Mouse (Mus musculus) limb, embryonic 13.5 days (tissue): ENCODE data around the gene Gorasp2. TPM values are rescaled to one million over a fixed set of nuclear protein-coding genes. Genes with fewer than 3 reads are reported as not detected.

Experiments
- ATAC-seq: fragments of 200-750 bp; cut with Nextera tagmentation; 2 replicates; pipeline ENCODE4 v1.8.0; 2017; ENCODE audit warnings: low read depth, moderate number of reproducible peaks, moderate TSS enrichment; ENCODE audit not compliant: low FRiP score
- H3K27ac ChIP-seq: fragments of 300-500 bp; sonication (generic); 2 replicates; pipeline ENCODE4 v1.5.1; 2015; ENCODE audit warnings: inconsistent platforms, mild to moderate bottlenecking, moderate library complexity
- H3K27me3 ChIP-seq: fragments of 300-500 bp; sonication (generic); 2 replicates; pipeline ENCODE4 v1.6.1; 2015; ENCODE audit warnings: mild to moderate bottlenecking, inconsistent platforms
- H3K36me3 ChIP-seq: fragments of 300-500 bp; sonication (generic); 2 replicates; pipeline ENCODE4 v1.6.1; 2015; ENCODE audit warnings: inconsistent platforms, mild to moderate bottlenecking, moderate library complexity
- H3K4me1 ChIP-seq: fragments of 300-500 bp; sonication (generic); 2 replicates; pipeline ENCODE4 v1.6.1; 2015; ENCODE audit warnings: inconsistent platforms
- H3K4me2 ChIP-seq: fragments of 300-500 bp; sonication (generic); replicated peaks from 2 replicates; pipeline ENCODE4 v1.6.1; 2015; ENCODE audit warnings: inconsistent platforms, mild to moderate bottlenecking, moderate library complexity
- H3K4me3 ChIP-seq: fragments of 300-500 bp; sonication (generic); 2 replicates; pipeline ENCODE4 v1.5.1; 2015; ENCODE audit warnings: moderate library complexity, mild to moderate bottlenecking, inconsistent platforms
- H3K9ac ChIP-seq: fragments of 300-500 bp; sonication (generic); 2 replicates; pipeline ENCODE4 v1.6.1; 2015; ENCODE audit warnings: mild to moderate bottlenecking, inconsistent platforms
- H3K9me3 ChIP-seq: fragments of 300-500 bp; sonication (generic); 2 replicates; pipeline ENCODE4 v1.6.1; 2016; ENCODE audit warnings: inconsistent platforms
- WGBS: fragments of 180-500 bp; shearing (Covaris S2); methylation state at CpG from one replicate; pipeline ENCODE4 v1.1.7; 2015; 5-methylcytosine and 5-hydroxymethylcytosine counted together
- polyA plus RNA-seq: library from polyadenylated mRNA; unstranded; fragments of >200 nt; fragmentation: Nextera tagmentation; extraction: Ambion mirVana; gene quantifications from 2 replicates; pipeline ENCODE4 v1.2.1, GENCODE M21; 2015

The Gorasp2 gene
- polyA plus RNA-seq, 1 experiment from 2014 or later = 170 TPM

GRCm38 (mm10) chr2:70702403-70702802 is 41.0 kb downstream of the Gorasp2 start:
- no peak overlapping the region for H3K27ac ChIP-seq
- H3K4me2 ChIP-seq = no peak overlapping the region
- H3K9me3 ChIP-seq = 0 out of 2 replicates have a peak, but pooled peaks cover 7% of the 10 kb centered on the region
- peaks cover 26% of the 10 kb centered on the region for H3K4me1 ChIP-seq
- WGBS = 33% methylated on average over 5 of the region's 5 CpGs
- no peaks in the 10 kb centered on the region for H3K36me3 ChIP-seq
- no peak overlapping the region for H3K4me3 ChIP-seq
- H3K9ac ChIP-seq = no peak overlapping the region
- no peaks in the 10 kb centered on the region for H3K27me3 ChIP-seq
- ATAC-seq = no peak

DNA sequence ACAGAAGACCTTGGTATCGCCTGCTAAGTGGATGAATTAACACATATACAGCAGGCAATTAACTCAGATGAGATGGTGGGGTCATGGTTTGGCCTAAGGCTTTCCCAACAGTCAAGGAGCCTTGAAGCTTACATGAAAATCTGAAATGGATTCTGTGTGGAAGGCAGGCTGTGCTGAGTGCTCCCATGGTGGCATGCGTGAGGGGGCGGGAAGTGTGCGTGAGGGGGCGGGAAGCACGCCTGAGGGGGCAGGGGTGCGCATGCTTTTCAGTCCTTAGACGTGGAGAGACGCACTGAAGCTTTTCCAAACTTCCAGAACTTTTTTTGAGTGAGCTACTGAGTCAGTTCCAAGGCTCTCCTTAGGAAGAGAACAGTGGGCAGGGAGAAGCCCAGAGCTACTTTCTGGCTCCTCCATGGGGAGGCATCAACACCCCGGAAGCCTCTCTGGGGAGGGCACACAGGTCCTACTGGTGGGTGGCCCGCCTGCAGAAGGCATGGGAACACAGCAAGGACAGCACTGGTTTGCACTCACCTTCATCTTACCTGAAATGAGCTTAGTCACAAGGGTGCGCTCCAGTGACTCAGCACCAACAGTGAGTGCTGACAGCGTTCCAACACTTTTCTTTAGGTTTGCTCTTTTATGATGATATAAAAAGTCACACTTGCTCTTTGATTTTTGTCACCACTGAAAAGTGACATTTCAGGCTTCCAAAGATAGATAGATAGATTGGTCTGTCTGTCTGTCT is 47.8 kb downstream of the Gorasp2 start:
- no peaks in the 10 kb centered on the region for H3K27me3 ChIP-seq
- no peak overlapping the region for H3K27ac ChIP-seq
- H3K4me3 ChIP-seq = no peak overlapping the region
- peaks cover 23% of the 10 kb centered on the region for H3K4me1 ChIP-seq
- no peak overlapping the region for H3K9ac ChIP-seq
- no peak for ATAC-seq
- 77% methylated on average over 13 of the region's 13 CpGs for WGBS
- no peak overlapping the region for H3K4me2 ChIP-seq
- peaks cover 42% of the 10 kb centered on the region for H3K36me3 ChIP-seq
- no peaks in the 10 kb centered on the region for H3K9me3 ChIP-seq

DNA sequence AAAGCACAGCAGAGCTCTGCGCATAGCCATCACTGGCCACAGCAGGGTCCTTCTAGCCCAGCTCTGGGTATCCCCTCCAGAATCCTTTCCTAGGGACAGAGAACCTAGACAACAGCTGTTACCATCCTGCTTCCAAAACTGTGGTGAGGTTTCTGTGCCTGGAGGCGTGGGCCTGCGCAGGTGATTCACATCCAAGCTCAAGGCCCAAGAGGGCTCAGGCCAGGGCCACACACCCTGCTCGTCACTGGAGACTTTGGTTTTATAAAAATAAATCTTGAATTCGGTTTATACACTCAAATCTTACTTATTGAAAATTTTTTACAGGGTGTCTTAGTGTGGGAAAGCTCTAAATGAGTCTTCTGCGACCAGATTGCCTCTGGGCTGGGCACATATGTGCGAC is 48.9 kb downstream of the Gorasp2 start:
- ATAC-seq = no peak
- no peaks in the 10 kb centered on the region for H3K9me3 ChIP-seq
- no peak overlapping the region for H3K9ac ChIP-seq
- H3K4me3 ChIP-seq = no peak overlapping the region
- no peak overlapping the region for H3K4me2 ChIP-seq
- no peak overlapping the region for H3K27ac ChIP-seq
- H3K27me3 ChIP-seq = no peaks in the 10 kb centered on the region
- H3K36me3 ChIP-seq = peaks cover 52% of the 10 kb centered on the region
- H3K4me1 ChIP-seq = peaks cover 17% of the 10 kb centered on the region
- WGBS = 92% methylated on average over 7 of the region's 7 CpGs

- Histone ChIP-seq H3K27me3 (no peaks in the 10 kb centered on the region), H3K4me2 (no peak overlapping the region), H3K27ac (no peak overlapping the region), H3K9me3 (no peaks in the 10 kb centered on the region), H3K4me3 (no peak overlapping the region), H3K36me3 (peaks cover 58% of the 10 kb centered on the region), H3K9ac (no peak overlapping the region), H3K4me1 (peaks cover 17% of the 10 kb centered on the region)
- WGBS = 94% methylated on average over 4 of the region's 4 CpGs
- ATAC-seq = no peak
Observed at GRCm38 (mm10) chr2:70710878-70711277, 49.5 kb downstream of the Gorasp2 start.

DNA sequence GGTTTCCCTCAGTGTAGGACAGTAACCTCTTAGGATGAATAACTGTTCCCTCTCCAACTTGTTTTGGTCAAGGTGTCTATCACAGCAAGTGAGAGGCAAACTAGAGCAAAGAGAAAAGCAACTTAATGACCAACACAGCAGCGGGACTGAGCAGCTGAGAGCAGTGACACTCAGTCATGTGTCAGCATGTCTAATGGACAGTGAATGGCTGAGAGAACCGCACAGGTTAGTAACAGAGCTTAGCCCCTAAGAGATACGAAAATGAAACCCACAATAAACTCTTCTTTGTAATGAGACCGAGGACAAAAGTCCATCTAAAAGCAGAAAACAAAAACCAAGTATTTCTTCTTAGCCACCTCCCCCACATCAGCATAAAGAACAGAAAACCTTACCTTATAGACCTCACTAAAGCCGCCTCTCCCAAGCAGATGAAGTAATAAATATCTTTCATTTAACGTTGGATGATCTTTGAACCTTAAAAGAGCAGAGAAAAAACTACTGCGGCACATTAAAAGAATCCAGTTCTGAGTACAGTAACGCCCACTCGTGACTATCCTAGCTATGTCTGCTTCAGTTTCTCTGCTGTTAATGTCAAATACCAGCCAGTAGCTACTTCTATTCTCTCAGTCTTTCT is 62.4 kb downstream of the Gorasp2 start:
- Histone ChIP-seq H3K4me3 (no peak overlapping the region), H3K36me3 (peaks cover 50% of the 10 kb centered on the region), H3K9me3 (no peaks in the 10 kb centered on the region), H3K4me2 (no peak overlapping the region), H3K27ac (no peak overlapping the region), H3K9ac (no peak overlapping the region), H3K27me3 (no peaks in the 10 kb centered on the region), H3K4me1 (no peaks in the 10 kb centered on the region)
- ATAC-seq = no peak
- 90% methylated on average over 9 of the region's 9 CpGs for WGBS

- Histone ChIP-seq H3K9me3 (no peaks in the 10 kb centered on the region), H3K36me3 (peaks cover 30% of the 10 kb centered on the region), H3K27me3 (no peaks in the 10 kb centered on the region), H3K4me2 (no peak overlapping the region), H3K4me3 (no peak overlapping the region), H3K27ac (no peak overlapping the region), H3K9ac (no peak overlapping the region), H3K4me1 (no peaks in the 10 kb centered on the region)
- no peak for ATAC-seq
- 86% methylated on average over 2 of the region's 2 CpGs for WGBS
Observed at GRCm38 (mm10) chr2:70727089-70727488, 65.7 kb downstream of the Gorasp2 start.

DNA sequence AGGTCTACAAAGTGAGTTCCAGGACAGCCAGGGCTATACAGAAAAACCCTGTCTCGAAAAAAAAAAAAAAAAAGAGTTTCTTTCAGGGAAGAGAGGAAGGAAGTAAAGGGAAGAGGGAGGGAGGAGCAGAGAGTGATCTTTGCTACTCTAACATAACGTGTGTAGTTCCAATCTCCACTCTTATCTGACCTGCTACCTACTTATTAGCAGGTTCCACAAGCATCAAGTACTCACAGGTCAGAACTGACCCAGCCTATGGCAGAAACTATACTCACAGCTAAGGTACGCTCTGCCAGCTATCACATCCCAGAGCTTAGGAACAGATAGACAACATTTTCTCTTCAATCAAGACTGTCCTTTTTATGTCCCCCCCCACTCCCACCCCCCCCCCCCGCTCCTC is 74.2 kb downstream of the Gorasp2 start:
- Histone ChIP-seq H3K4me2 (no peak overlapping the region), H3K9me3 (no peaks in the 10 kb centered on the region), H3K36me3 (peaks cover 54% of the 10 kb centered on the region), H3K27me3 (no peaks in the 10 kb centered on the region), H3K4me1 (no peaks in the 10 kb centered on the region), H3K4me3 (no peak overlapping the region), H3K9ac (no peak overlapping the region), H3K27ac (no peak overlapping the region)
- 88% methylated on average over 4 of the region's 4 CpGs for WGBS
- no peak for ATAC-seq

GRCm38 (mm10) chr2:70736008-70736407 is 74.6 kb downstream of the Gorasp2 start:
- H3K27ac ChIP-seq = no peak overlapping the region
- 79% methylated on average over 5 of the region's 5 CpGs for WGBS
- no peaks in the 10 kb centered on the region for H3K27me3 ChIP-seq
- H3K4me2 ChIP-seq = no peak overlapping the region
- no peak for ATAC-seq
- no peak overlapping the region for H3K4me3 ChIP-seq
- H3K9ac ChIP-seq = no peak overlapping the region
- no peaks in the 10 kb centered on the region for H3K4me1 ChIP-seq
- H3K9me3 ChIP-seq = no peaks in the 10 kb centered on the region
- H3K36me3 ChIP-seq = peaks cover 57% of the 10 kb centered on the region

DNA sequence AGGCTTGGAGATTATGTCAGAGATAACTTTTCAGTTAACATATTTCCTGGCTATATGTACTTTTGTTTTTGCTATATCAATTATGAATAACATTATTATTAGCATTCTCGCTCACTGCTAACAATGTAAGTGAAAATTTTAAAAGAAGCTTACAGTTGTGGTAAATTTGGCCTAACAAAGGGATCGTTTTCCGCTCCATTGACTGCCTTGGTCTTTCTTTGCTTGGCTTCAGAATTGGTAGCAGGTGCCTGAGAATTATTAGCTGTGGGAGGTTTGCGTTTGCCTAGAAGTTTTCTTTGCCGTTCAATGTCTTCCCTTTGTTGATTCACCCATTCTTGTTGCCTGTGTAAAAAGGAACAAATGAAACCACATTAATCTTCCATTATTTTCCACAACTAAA is 80.5 kb downstream of the Gorasp2 start:
- Histone ChIP-seq H3K4me2 (no peak overlapping the region), H3K27ac (no peak overlapping the region), H3K9me3 (no peaks in the 10 kb centered on the region), H3K27me3 (no peaks in the 10 kb centered on the region), H3K4me1 (no peaks in the 10 kb centered on the region), H3K4me3 (no peak overlapping the region), H3K9ac (no peak overlapping the region), H3K36me3 (peaks cover 60% of the 10 kb centered on the region)
- 89% methylated on average over 5 of the region's 5 CpGs for WGBS
- ATAC-seq = no peak

GRCm38 (mm10) chr2:70742588-70742987 is 81.2 kb downstream of the Gorasp2 start:
- H3K27ac ChIP-seq = no peak overlapping the region
- H3K4me2 ChIP-seq = no peak overlapping the region
- no peaks in the 10 kb centered on the region for H3K27me3 ChIP-seq
- WGBS = 86% methylated on average over 2 of the region's 2 CpGs
- no peaks in the 10 kb centered on the region for H3K4me1 ChIP-seq
- no peaks in the 10 kb centered on the region for H3K9me3 ChIP-seq
- H3K36me3 ChIP-seq = peaks cover 53% of the 10 kb centered on the region
- ATAC-seq = no peak
- no peak overlapping the region for H3K4me3 ChIP-seq
- no peak overlapping the region for H3K9ac ChIP-seq

- Histone ChIP-seq H3K27ac (no peak overlapping the region), H3K27me3 (no peaks in the 10 kb centered on the region), H3K4me2 (no peak overlapping the region), H3K9ac (no peak overlapping the region), H3K9me3 (no peaks in the 10 kb centered on the region), H3K4me1 (no peaks in the 10 kb centered on the region), H3K4me3 (no peak overlapping the region), H3K36me3 (peaks cover 23% of the 10 kb centered on the region)
- WGBS = 94% methylated on average over 2 of the region's 2 CpGs
- no peak for ATAC-seq
Observed at GRCm38 (mm10) chr2:70751655-70752054, 90.3 kb downstream of the Gorasp2 start.

- Histone ChIP-seq H3K4me1 (no peaks in the 10 kb centered on the region), H3K4me3 (no peak overlapping the region), H3K4me2 (no peak overlapping the region), H3K27ac (no peak overlapping the region), H3K27me3 (no peaks in the 10 kb centered on the region), H3K9me3 (no peaks in the 10 kb centered on the region), H3K9ac (no peak overlapping the region), H3K36me3 (peaks cover 23% of the 10 kb centered on the region)
- ATAC-seq = no peak
- whole genome bisulfite sequencing = 94% methylated on average over 5 of the region's 5 CpGs
Observed at GRCm38 (mm10) chr2:70752149-70752548, 90.8 kb downstream of the Gorasp2 start.
